Mouse (Mus musculus) embryonic fibroblast, embryonic 13.5 days (primary cell): ENCODE data around the gene Ikzf1. TPM values are rescaled to one million over a fixed set of nuclear protein-coding genes. Genes with fewer than 3 reads are reported as not detected.

Experiments used
- H3K27ac ChIP-seq: 2 replicates; pipeline ENCODE4 v1.5.1; 2012; ENCODE audit warnings: low read length, control low read depth, inconsistent platforms; ENCODE audit not compliant: insufficient read depth
- H3K4me1 ChIP-seq: 2 replicates; pipeline ENCODE4 v1.6.1; 2011; ENCODE audit warnings: low read length; ENCODE audit not compliant: control insufficient read depth, insufficient read depth
- H3K4me3 ChIP-seq: 2 replicates; pipeline ENCODE4 v1.5.1; 2011; ENCODE audit warnings: mild to moderate bottlenecking, control low read depth, low read length; ENCODE audit not compliant: insufficient read depth
- CTCF ChIP-seq: IDR thresholded peaks from 2 replicates; pipeline ENCODE4 v1.5.1; 2011; ENCODE audit warnings: mild to moderate bottlenecking, control low read depth, low read length, moderate library complexity, borderline replicate concordance; ENCODE audit not compliant: insufficient read depth
- POLR2A ChIP-seq: IDR thresholded peaks from 2 replicates; pipeline ENCODE4 v1.6.1; 2011; ENCODE audit warnings: low read depth, mild to moderate bottlenecking, control low read depth, low read length, moderate library complexity
- polyA plus RNA-seq: library from polyadenylated mRNA; stranded (reverse); fragments of >200 nt; gene quantifications from 2 replicates; pipeline ENCODE4 v1.2.4, GENCODE M21; 2011; ENCODE audit warnings: low read depth; ENCODE audit not compliant: missing spikeins, insufficient read length

The Ikzf1 gene
- polyA plus RNA-seq, 1 experiment = 0.21 TPM

GRCm38 (mm10) chr11:11770691-11771090 lies 85.9 kb downstream of the Ikzf1 start:
- H3K4me1 ChIP-seq = no peaks in the 10 kb centered on the region
- TF ChIP-seq POLR2A = no peak
- TF ChIP-seq CTCF = no peak
- H3K27ac ChIP-seq = no peak overlapping the region
- H3K4me3 ChIP-seq = no peak overlapping the region

GRCm38 (mm10) chr11:11772196-11772595 lies 87.4 kb downstream of the Ikzf1 start:
- no peak overlapping the region for H3K27ac ChIP-seq
- TF ChIP-seq CTCF = no peak
- no peak for TF ChIP-seq POLR2A
- no peaks in the 10 kb centered on the region for H3K4me1 ChIP-seq
- no peak overlapping the region for H3K4me3 ChIP-seq

GRCm38 (mm10) chr11:11774384-11774783 lies 89.6 kb downstream of the Ikzf1 start:
- TF ChIP-seq CTCF = no peak
- no peak for TF ChIP-seq POLR2A
- Histone ChIP-seq H3K4me1 (no peaks in the 10 kb centered on the region), H3K27ac (no peak overlapping the region), H3K4me3 (no peak overlapping the region)

GRCm38 (mm10) chr11:11774893-11775292 lies 90.1 kb downstream of the Ikzf1 start:
- no peak overlapping the region for H3K4me3 ChIP-seq
- H3K27ac ChIP-seq = no peak overlapping the region
- TF ChIP-seq CTCF (no peak), POLR2A (no peak)
- H3K4me1 ChIP-seq = no peaks in the 10 kb centered on the region

- Histone ChIP-seq H3K4me3 (no peak overlapping the region), H3K4me1 (no peaks in the 10 kb centered on the region), H3K27ac (no peak overlapping the region)
- TF ChIP-seq POLR2A (no peak), CTCF (no peak)
These were observed 91.4 kb downstream of the Ikzf1 start for GRCm38 (mm10) chr11:11776071-11776821.

- Histone ChIP-seq H3K4me1 (no peaks in the 10 kb centered on the region), H3K27ac (no peak overlapping the region), H3K4me3 (no peak overlapping the region)
- no peak for TF ChIP-seq POLR2A
- TF ChIP-seq CTCF = no peak
These were observed 92.0 kb downstream of the Ikzf1 start for GRCm38 (mm10) chr11:11776822-11777174.

GRCm38 (mm10) chr11:11777246-11777645 lies 92.4 kb downstream of the Ikzf1 start:
- no peak overlapping the region for H3K4me3 ChIP-seq
- TF ChIP-seq POLR2A (no peak), CTCF (no peak)
- no peaks in the 10 kb centered on the region for H3K4me1 ChIP-seq
- no peak overlapping the region for H3K27ac ChIP-seq

- no peak overlapping the region for H3K4me3 ChIP-seq
- no peak overlapping the region for H3K27ac ChIP-seq
- H3K4me1 ChIP-seq = no peaks in the 10 kb centered on the region
- TF ChIP-seq POLR2A (no peak), CTCF (no peak)
These were observed 93.0 kb downstream of the Ikzf1 start for GRCm38 (mm10) chr11:11777796-11778195.

- Histone ChIP-seq H3K27ac (no peak overlapping the region), H3K4me1 (no peaks in the 10 kb centered on the region), H3K4me3 (no peak overlapping the region)
- TF ChIP-seq POLR2A (no peak), CTCF (no peak)
These were observed 93.5 kb downstream of the Ikzf1 start for GRCm38 (mm10) chr11:11778345-11778744.

GRCm38 (mm10) chr11:11781728-11782127 lies 96.9 kb downstream of the Ikzf1 start:
- H3K27ac ChIP-seq = no peak overlapping the region
- H3K4me3 ChIP-seq = no peak overlapping the region
- no peaks in the 10 kb centered on the region for H3K4me1 ChIP-seq
- TF ChIP-seq CTCF (no peak), POLR2A (no peak)
